Mouse (Mus musculus): ENCODE results near the gene Rdh16f1.

The Rdh16f1 gene

DNA sequence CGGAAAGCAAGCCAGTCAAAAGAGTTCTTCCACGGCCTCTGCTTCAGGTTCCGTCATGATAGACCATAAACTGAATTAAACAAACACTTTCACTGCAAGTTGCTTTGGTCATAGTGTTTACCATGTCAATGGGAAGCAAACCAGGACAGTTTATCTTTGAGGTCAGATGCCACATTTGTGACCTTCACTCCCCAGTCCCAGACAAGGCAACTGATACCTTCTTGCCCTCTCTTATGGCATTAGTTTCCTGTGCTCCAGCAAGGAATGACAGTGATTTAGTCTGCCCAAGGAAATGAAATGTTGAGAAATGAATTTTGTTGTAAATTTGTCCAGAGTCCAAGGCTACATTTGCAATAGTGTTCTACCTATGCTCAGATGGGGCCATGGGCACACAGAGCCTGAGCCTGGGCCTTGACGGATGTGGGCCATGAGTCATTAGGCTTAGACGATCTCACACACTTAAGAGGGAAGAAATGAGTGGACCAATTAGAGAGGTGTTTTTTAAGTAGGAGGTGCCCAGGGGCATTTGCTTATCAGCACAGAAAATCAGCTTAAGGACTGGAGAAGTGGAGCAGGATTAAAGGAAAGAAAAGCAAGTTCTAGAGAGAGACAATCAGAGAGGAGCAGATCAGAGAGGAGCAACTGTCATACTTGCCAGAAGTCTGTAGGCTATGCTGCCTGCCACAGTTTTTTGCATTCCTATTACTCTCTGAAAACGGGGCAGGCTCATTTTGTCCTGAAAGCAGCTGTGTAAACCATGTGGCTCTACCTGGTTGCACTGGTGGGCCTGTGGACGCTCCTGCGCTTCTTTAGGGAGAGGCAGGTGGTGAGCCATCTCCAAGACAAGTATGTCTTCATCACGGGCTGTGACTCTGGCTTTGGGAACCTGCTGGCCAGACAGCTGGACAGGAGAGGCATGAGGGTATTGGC, at the start of gene Rdh16f1, which contains the start of gene Rdh1:
Rdh16f1 (plus strand) TSS at position 607 of the 930 bp plus-strand sequence.
Rdh1 (plus strand) TSS at position 541 of the 930 bp plus-strand sequence.
- no peak for DNase-seq

DNA sequence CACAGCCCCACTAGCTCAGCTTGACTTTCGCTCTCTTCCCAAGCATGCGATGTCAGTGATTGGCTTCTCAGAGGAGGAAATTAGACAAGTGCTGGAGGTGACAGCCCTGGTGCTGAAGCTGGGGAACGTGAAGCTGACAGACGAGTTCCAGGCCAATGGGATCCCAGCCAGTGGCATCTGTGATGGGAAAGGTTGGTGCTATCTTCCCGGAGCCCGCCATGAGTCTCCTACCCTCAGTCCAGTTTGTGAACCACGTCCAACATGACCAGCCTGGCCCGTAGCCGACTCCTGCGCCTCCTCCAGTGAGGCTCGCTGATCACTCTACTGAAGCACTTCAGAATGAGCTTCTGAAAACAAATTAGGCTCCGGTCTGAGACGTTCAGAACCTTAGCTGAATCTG, 49.3 kb upstream of the Rdh16f1 start:
- no peak for DNase-seq

- no peak for DNase-seq
Measured at GRCm38 (mm10) chr10:127712736-127713135, 46.9 kb upstream of the Rdh16f1 start.

DNA sequence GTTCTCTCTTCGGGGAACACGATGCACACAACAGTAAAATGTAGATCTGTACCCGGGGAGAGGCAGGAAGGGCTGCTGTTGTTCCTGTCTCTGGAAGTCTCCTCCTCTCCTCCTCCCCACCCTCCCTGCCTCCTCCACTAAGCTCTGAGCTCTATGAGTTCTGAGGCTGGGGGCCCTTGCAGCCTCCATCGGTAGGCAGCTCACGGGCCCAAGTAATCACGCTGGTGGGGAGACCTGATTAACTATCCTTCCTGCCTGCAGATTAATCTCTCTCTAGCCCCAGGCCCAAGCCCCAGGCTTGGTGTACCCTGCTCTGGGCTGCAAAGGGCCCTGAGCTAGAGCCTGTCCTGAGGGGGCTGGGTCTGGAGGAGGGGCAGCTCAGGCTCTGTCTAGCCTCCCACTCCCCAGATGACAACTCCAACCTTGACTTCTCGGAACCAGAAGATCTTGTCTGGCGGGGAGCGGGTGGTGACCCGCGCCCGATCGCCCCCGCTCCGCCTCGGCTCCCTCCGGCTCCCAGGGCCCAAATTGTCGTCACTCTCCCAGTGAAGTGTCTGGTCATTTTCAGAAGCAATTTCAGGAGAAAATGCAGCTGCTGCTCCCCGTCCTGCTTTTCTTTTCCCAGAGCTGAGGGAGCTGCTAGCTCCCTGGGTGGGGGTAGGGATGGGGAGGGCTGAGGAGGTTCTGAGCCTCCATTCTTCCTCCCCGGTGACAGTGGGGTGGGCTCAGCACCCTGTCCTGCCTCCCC, 37.7 kb upstream of the Rdh16f1 start:
- no peak for DNase-seq

GRCm38 (mm10) chr10:127724178-127724577, 35.4 kb upstream of the Rdh16f1 start, which contains the start of gene Tac2:
TSS of gene Tac2 (plus strand) at chr10:127724478.
- no peak for DNase-seq

DNA sequence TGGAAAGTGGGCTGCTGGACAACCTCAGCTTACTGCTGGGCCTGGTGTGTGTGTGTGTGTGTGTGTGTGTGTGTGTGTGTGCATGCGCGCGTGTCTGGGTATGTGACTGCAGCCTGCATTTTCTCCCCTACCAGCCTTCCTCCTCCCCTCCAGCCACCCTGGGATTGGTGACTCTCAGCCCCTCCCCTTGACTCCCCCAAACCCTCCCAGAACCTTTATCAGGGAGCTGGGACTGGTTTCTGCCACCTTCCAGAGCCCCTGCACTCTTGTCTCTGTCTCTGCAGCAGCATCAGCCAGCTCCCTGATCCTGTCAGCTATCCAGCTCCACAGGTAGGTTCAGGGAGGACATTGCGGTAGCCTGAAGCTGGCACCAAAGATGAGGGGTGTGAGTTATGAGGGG, 34.5 kb upstream of the Rdh16f1 start:
- no peak for DNase-seq

- DNase-seq, result no peak
Measured at GRCm38 (mm10) chr10:127728437-127728836, 31.1 kb upstream of the Rdh16f1 start.

DNA sequence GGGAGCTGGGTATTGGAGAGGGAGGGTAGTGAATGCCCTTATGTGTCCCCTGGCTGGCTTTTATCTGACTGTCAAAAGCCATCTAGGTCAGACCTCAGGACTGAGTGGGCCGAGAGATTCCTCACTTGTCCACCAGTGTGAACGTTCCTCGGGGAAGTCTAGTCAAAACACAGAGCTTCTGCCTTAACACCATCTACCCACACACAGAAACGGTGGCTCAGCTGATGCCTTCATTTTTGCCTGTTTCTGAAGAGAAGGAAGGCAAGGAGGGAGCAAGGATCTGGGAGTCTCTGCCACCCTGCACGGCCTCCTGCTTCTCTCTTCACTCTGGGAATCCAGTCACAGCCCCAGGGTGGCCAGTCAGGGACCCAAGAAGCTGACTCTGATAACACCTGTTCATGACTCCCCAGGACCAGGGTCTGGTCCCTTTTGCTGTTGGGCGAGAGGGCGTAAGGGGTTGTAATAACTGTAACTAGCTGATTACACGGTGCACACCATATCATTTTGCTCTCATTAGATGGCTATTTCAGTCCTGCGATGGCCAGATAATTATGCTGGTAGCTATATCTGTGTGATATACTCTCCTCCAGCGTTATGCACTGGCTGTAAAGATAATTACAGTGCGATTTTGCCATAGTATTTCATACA, 29.2 kb upstream of the Rdh16f1 start:
- DNase-seq, result no peak

DNA sequence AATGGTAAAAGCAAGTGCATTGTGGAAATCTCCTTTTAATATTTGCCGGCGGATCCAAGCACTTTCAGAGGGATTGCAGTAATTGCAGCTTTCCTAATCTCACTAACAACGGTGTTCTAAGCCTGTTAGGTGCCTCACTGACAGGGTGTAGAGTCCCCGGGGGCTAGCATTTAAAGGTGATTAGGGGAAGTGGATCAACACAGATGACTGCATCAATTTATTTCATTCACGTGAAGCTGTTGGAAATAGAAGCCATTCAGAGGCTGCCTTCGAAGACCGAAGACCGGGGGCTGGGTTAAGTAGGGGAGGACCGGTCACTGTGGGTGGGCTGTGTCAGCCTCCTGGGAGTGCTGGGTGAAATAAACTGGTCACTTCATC, 28.7 kb upstream of the Rdh16f1 start:
- no peak for DNase-seq

DNA sequence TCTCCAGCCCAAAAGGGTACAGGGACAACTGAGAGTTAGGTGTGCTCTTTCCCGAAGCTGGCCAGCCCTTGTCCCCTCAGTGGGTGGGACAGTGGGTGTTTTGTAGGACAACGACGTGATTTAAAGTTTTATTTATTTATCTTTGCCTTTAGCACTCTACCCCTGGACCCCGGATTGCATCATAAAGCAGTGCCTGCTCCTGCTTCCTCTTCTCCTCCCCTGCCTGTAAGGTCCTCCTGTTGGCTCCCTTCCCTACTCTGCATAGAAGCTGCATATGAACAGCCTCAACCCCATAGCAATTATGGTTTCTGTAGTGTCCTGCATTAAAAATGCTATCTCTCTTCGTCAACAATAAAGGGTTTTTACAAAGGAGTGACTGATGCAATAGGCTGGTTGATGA, 28.2 kb upstream of the Rdh16f1 start:
- no peak for DNase-seq

GRCm38 (mm10) chr10:127734434-127734833, 25.2 kb upstream of the Rdh16f1 start:
- no peak for DNase-seq

DNA sequence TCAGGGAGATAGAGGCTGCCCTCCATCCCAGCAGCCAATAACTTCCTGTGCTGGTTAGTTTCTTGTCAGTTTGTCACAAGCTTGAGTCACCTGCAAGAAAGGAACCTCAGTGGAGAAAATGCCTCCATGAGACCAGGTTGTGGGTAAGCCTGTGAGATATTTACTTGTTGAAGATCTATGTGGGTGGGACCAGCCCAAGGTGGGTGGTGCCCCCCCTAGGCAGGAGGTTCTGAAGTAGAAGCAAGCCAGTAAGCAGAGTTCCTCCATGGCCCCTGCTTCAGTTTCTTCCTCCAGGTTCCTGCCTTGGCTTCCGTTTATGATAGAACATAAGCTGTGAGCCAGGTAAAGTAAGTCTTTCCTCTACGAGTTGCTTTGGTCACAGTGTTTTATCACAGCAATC, 23.3 kb upstream of the Rdh16f1 start:
- no peak for DNase-seq

GRCm38 (mm10) chr10:127736916-127737315, 22.7 kb upstream of the Rdh16f1 start:
- DNase-seq, result no peak

- DNase-seq, result no peak
Measured at GRCm38 (mm10) chr10:127737552-127737951, 22.0 kb upstream of the Rdh16f1 start.

DNA sequence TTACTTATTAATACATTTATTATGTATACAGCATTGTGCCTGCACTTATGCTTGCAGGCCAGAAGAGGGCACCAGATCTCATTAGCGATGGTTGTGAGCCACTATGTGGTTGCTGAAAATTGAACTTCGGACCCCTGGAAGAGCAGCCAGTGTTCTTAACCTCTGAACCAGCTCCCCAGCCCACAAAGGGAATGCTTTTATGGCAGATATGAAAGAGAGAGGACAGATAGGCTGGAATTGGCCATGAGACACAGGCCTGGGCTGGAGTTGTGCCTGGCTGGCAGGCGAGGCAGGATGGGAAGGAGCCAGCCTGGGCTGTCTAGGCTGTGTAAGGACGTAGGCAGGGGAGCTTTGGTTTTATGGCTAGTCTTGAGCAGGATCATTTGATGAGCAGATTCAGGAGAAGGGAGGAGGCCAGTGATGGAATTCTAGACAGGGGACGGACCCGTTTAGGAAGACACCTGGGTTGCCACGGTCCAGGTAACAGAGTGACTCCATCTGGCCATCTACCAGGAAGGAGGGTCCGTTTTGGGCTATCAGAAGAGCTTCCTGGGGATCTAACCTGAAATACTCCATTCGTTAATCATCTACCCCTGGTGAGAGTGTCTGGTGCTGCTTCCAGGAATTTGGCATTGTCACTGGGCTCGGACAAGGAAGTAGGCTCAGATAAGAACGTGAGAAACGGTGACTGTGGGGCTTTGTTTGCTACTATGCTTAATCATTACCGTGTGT, 21.3 kb upstream of the Rdh16f1 start:
- DNase-seq, result peak; percentile 56 to 79

DNA sequence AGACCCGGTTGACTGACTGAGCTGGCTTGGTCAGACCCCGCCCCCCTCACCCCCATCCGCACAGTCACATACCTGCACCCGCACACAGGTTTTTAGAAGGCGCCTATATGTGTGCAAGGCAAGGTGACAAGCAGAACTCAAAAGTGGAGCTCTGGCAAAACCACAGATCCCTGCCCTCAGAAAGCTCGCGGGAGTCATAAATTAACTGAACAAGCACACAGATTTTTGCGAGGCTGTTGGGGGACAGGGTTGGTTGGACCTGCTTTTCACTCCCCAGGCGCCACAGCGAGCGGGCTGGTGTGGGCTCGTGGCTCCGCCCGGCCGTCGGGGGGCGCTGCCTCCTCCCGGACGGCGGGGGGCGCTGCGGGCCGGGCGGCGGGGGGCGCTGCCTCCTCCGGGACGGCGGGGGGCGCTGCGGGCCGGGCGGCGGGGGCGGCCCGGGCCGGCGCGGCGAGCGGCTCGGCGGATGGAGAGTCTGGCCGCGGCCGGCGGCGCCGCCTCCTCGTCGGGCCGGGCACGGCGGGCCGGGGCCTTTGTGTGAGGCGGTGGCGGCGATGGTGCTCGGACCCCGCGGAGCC, 20.4 kb upstream of the Rdh16f1 start, which contains the start of gene Zbtb39:
Zbtb39 (plus strand) TSS at position 456 of the 578 bp plus-strand sequence.
- DNase-seq, result peak; percentile 65 to 76

- peak in 1 of 2 experiments; percentile 38 for DNase-seq
Measured at GRCm38 (mm10) chr10:127739661-127740161, 19.9 kb upstream of the Rdh16f1 start.

GRCm38 (mm10) chr10:127744661-127745060, 14.9 kb upstream of the Rdh16f1 start:
- DNase-seq, result peak; percentile 47 to 64

GRCm38 (mm10) chr10:127745886-127746285, 13.7 kb upstream of the Rdh16f1 start:
- DNase-seq, result no peak

DNA sequence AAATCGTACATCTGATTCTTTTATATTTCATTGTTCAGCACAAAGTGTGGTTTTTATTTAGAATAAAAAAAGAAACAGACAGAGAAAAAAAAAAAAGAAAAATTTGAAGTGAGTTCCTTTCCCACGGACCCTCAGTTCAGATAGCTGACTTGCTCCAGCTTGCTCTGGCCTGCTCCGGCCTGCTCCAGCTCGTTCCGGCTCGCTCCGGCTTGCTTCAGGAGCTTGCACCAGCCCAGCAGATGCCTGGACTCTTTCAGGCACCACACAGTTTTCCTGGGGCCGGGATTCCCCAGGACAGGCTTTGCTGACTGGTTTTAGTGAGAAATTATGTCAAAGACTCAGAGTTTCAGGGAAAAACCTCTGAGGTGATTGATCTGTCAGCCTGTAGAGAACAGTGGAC, 12.3 kb upstream of the Rdh16f1 start:
- peak; percentile 70 to 75 for DNase-seq

GRCm38 (mm10) chr10:127748847-127749612, 10.6 kb upstream of the Rdh16f1 start:
- peak; percentile 57 to 78 for DNase-seq

All from kidney, adult 8-10 months (tissue).